Mouse (Mus musculus): ENCODE data around the gene Grik5.
A peak's percentile ranks its signal among the peaks of the same experiment; 100 is the strongest.

Gene Grik5

GRCm38 (mm10) chr7:24983396-24983795 is 88.8 kb downstream of the Grik5 start:
- DNase-seq = no peak

GRCm38 (mm10) chr7:24980439-24980838 is 91.7 kb downstream of the Grik5 start:
- no peak for DNase-seq

- DNase-seq = no peak
Observed at GRCm38 (mm10) chr7:24978781-24979180, 93.4 kb downstream of the Grik5 start.

- DNase-seq = peak in 1 of 2 experiments; percentile 36
Observed at GRCm38 (mm10) chr7:24974893-24975595, 97.1 kb downstream of the Grik5 start.

- no peak for DNase-seq
Observed at GRCm38 (mm10) chr7:24973902-24974301, 98.2 kb downstream of the Grik5 start.

GRCm38 (mm10) chr7:24973208-24973607 is 98.9 kb downstream of the Grik5 start:
- DNase-seq = no peak

GRCm38 (mm10) chr7:24971972-24972893 is 99.9 kb downstream of the Grik5 start, which contains the start of gene Rabac1:
Gene Rabac1 (minus strand): TSS chr7:24972754.
- peak; percentile 93 to 97 for DNase-seq

- peak; percentile 36 to 56 for DNase-seq
Observed at GRCm38 (mm10) chr7:24971261-24971971, 100.7 kb downstream of the Grik5 start.

GRCm38 (mm10) chr7:24970341-24970740 is 101.8 kb downstream of the Grik5 start:
- peak in 1 of 2 experiments; percentile 19 for DNase-seq

- DNase-seq = peak in 1 of 2 experiments; percentile 37
Observed at GRCm38 (mm10) chr7:24969805-24970204, 102.3 kb downstream of the Grik5 start.

GRCm38 (mm10) chr7:24968463-24968862 is 103.7 kb downstream of the Grik5 start:
- DNase-seq = no peak

GRCm38 (mm10) chr7:24967966-24968365 is 104.2 kb downstream of the Grik5 start:
- DNase-seq = no peak

- peak; percentile 79 to 91 for DNase-seq
Observed at GRCm38 (mm10) chr7:24964897-24965535, 107.1 kb downstream of the Grik5 start.

GRCm38 (mm10) chr7:24964288-24964687 is 107.9 kb downstream of the Grik5 start:
- DNase-seq = no peak

Measured in kidney, postnatal 25 days (tissue).